Mouse (Mus musculus) common myeloid progenitor, adult 5-6 weeks (primary cell): ENCODE measurements around the gene Gm3460. TPM values are rescaled to one million over a fixed set of nuclear protein-coding genes. Genes with fewer than 3 reads are reported as not detected.
A peak's percentile ranks its signal among the peaks of the same experiment; 100 is the strongest.
"Not testable (repeated sequence)": the region's sequence is repeated elsewhere in the genome, so short reads cannot be mapped to it uniquely, and the experiment has no call there.

Experiments used
- ATAC-seq: replicated peaks from 2 replicates; pipeline ENCODE4 v1.8.0; 2016; ENCODE audit warnings: low read depth, mild to moderate bottlenecking, moderate TSS enrichment, inconsistent platforms; ENCODE audit not compliant: poor library complexity, severe bottlenecking
- total RNA-seq: library from RNA; stranded (forward); fragments of 200-1000, 187-1606 nt; gene quantifications from 2 replicates; pipeline ENCODE4 v1.2.3, GENCODE M21; 2017

Gm3460 gene
- total RNA-seq: not detected in 2 replicates

GRCm38 (mm10) chr14:6622318-6622717 lies at the start of gene Gm3460:
Gene Gm3460, minus strand, starts transcription at chr14:6622418.
- not testable (repeated sequence) for ATAC-seq

GRCm38 (mm10) chr14:6606436-6606835 lies 15.8 kb downstream of the Gm3460 start:
- ATAC-seq: not testable (repeated sequence)

GRCm38 (mm10) chr14:6605004-6605403 lies 17.2 kb downstream of the Gm3460 start:
- 0 out of 2 replicates have a peak, but pooled peaks have one; percentile 63 for ATAC-seq

- not testable (repeated sequence) for ATAC-seq
These were observed 17.7 kb downstream of the Gm3460 start for GRCm38 (mm10) chr14:6604551-6604950.

- not testable (repeated sequence) for ATAC-seq
These were observed 31.7 kb downstream of the Gm3460 start, which contains the start of gene Gm3629 for GRCm38 (mm10) chr14:6590513-6590912. Gene Gm3629, minus strand, starts transcription at chr14:6590613.

Other genes with a start within 250 kb of the Gm3460 start
- not detected in 2 replicates for gene Gm16440, start 232.1 kb downstream of the Gm3460 start, total RNA-seq
- gene Gm3591, start 209.9 kb downstream of the Gm3460 start, total RNA-seq: not detected in 2 replicates
- gene Gm3594, start 177.8 kb downstream of the Gm3460 start, total RNA-seq: not detected in 2 replicates
- gene Gm8356, start 85.1 kb downstream of the Gm3460 start, total RNA-seq: not detected in 2 replicates
- not detected in 2 replicates for gene Gm3629, start 31.8 kb downstream of the Gm3460 start, total RNA-seq
- gene Gm10251, start 61.8 kb upstream of the Gm3460 start, total RNA-seq: not detected in 2 replicates
- gene Gm8050, start 97.8 kb upstream of the Gm3460 start, total RNA-seq: not detected in 2 replicates
- gene Gm3636, start 119.9 kb upstream of the Gm3460 start, total RNA-seq: 0.27 and 1.2 TPM in 2 replicates
- not detected in 2 replicates for gene Gm8362, start 152.0 kb upstream of the Gm3460 start, total RNA-seq
- not detected in 2 replicates for gene Gm3642, start 217.9 kb upstream of the Gm3460 start, total RNA-seq